Mouse (Mus musculus) layer of hippocampus, adult 2 months (tissue): ENCODE data around the gene Pik3r2. TPM values are rescaled to one million over a fixed set of nuclear protein-coding genes. Genes with fewer than 3 reads are reported as not detected.
A peak's percentile ranks its signal among the peaks of the same experiment; 100 is the strongest.

Experiments
- DNase-seq, 2 experiments: peaks; one replicate each; pipeline ENCODE4 v3.0.0; 2022; ENCODE audit warnings: low spot score in 2 of 2
- H3K27ac ChIP-seq: fragments of 200-600 bp; 2 replicates; pipeline ENCODE4 v1.8.1; 2022
- H3K4me3 ChIP-seq: fragments of 200-600 bp; 2 replicates; pipeline ENCODE4 v1.8.1; 2022; ENCODE audit warnings: mild to moderate bottlenecking
- CTCF ChIP-seq: fragments of 200-600 bp; conservative IDR thresholded peaks from 2 replicates; pipeline ENCODE4 v1.8.1; 2022; ENCODE audit warnings: antibody characterized with exemption, mild to moderate bottlenecking, moderate library complexity
- total RNA-seq, 2 experiments: library from RNA; stranded (reverse); gene quantifications; 2 replicates each; pipeline ENCODE4 v1.2.3; 2021

Gene Pik3r2
- total RNA-seq, 2 experiments from 2014 or later, result 160 to 169 TPM

DNA sequence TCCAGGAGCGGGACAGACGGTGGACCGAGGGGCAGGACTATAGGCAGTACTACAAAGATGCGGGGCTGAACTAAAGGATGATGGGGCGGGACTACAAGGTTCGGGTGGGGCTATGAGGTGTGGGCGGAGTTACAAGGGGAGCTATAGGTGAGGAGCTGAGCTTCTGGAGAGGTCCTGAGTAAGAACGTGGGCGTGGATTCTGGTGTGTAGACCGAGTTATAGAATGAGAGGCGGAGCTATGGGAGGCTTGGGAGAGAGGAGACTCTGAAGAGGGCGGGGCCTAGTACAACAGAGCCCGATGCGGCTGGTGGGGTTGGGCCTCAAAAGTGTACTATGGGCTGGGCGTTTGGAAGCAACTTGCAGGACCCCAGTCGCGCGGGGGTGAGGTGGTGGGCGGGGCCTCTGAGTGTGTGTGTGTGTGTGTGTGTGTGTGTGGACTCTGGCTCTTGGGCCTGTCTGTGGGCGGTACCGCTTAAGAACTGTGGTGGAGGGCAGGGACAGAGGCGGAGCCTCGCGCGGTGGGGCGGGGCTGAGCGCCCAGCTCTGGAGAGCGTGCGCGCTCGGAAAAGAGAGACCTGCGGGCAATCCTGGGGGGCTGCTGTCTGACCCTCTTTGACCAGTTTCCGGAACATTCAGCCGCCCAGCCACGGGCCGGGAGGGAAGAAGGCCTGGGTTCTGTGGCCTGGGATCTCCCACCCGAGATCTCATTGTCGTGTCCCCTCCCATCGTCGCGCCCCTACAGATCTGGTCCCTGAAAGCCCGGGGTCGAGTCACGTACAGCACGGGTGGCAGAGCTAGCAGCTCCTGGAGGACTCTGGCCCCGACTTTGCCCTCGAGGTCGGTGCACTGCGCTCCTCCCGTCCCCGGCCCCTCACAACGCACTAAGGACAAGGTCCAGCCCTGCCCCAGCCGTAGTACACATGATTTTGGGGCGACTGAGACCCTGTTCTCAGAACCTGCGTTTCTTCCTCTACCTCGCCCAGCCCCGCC, 20.9 kb upstream of the Pik3r2 start:
- Histone ChIP-seq H3K27ac (peak overlapping the region; percentile 99), H3K4me3 (peak overlapping the region; percentile 82)
- no peak for TF ChIP-seq CTCF
- DNase-seq, result peak; percentile 88 to 95

DNA sequence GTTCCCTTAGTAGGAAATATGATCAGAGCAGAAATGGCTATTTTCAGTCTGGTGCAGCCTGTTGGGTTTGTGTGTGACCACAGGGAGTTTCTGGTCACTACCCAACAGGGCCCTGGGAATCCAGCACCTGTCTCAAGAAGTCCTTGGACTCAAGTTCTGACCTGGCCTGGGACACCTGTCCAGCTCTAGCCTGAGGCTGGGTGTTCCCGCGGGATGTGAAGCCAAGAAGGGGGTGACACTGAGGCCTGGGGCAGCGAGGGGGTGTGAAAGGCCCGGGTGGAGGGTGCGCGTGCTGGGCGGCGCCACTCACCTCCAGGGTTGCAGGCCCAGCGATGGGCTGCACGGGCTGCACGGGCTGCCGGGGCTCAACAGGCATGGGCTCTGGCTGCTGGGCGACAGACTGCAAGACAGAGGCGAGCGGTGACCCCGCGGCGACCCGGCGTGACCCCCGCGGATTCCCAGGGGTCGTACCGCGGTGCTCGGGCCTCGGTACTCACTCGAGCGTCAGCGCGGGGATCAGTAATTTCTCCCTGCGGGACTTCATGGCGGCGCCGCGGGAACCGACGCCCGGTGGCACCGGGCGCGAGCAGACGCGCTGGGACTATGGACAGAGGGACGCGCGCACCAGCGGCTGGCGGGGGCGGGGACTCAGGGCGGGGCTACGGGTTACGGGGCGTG, 20.0 kb upstream of the Pik3r2 start:
- TF ChIP-seq CTCF, result no peak

GRCm38 (mm10) chr8:70795370-70795769, 18.9 kb upstream of the Pik3r2 start:
- no peak for DNase-seq
- H3K27ac ChIP-seq, result peak overlapping the region; percentile 99
- H3K4me3 ChIP-seq, result peak overlapping the region; percentile 82; the same call in 1 of the 2 replicates
- peak; percentile 62 for TF ChIP-seq CTCF

More for the DNA sequence above, 20.0 kb upstream of the Pik3r2 start:
- peak overlapping the region; percentile 82 for H3K4me3 ChIP-seq
- peak overlapping the region; percentile 99 for H3K27ac ChIP-seq
- no peak for DNase-seq

DNA sequence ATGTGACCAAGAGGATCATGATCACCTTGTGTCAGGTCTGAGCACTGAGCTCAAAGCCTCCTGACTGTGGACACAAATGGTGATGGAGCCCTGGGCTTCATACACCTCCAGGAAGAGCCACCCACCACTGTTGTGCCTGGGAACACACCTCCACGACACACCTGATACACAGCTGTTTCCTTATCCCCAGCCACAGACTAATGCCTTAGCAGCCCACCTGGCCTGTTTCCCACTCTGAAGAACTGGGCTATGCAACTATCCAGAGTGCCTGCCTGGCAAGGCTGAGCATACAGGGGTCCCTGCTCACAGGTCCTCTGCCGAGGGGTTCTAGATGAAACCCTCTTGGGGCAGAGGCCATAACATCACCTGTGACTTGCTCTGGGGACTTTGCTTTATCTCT, 17.7 kb upstream of the Pik3r2 start:
- Histone ChIP-seq H3K4me3 (peak overlapping the region; percentile 4; the same call in 1 of the 2 replicates), H3K27ac (peak overlapping the region; percentile 99)
- DNase-seq, result no peak
- TF ChIP-seq CTCF, result no peak

DNA sequence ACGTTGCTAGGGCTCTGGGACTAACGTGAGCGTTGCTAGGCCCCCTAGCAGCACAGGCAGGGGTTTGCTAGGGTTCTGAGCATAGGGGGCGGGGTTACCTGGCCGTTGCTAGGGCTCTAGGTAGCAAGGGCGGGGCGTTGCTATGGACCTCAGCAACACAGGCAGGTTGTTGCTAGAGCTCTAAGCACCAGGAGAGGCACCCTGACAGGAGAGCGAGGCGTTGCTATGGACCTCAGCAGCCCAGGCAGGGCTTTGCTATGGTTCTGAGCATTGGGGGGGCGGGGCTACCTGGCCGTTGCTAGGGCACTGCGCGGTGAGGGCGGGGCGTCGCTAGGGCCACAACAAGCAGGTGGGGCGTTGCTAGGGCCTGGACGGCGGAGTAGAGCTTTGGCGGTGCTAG, 16.2 kb upstream of the Pik3r2 start:
- TF ChIP-seq CTCF, result no peak
- H3K27ac ChIP-seq, result peak overlapping the region; percentile 99
- H3K4me3 ChIP-seq, result peak overlapping the region; percentile 90
- peak in 1 of 2 experiments; percentile 67 for DNase-seq

- peak overlapping the region; percentile 99 for H3K27ac ChIP-seq
- peak; percentile 98 to 99 for DNase-seq
- no peak for TF ChIP-seq CTCF
- peak overlapping the region; percentile 90 for H3K4me3 ChIP-seq
Measured at GRCm38 (mm10) chr8:70791975-70792691, 15.6 kb upstream of the Pik3r2 start.

DNA sequence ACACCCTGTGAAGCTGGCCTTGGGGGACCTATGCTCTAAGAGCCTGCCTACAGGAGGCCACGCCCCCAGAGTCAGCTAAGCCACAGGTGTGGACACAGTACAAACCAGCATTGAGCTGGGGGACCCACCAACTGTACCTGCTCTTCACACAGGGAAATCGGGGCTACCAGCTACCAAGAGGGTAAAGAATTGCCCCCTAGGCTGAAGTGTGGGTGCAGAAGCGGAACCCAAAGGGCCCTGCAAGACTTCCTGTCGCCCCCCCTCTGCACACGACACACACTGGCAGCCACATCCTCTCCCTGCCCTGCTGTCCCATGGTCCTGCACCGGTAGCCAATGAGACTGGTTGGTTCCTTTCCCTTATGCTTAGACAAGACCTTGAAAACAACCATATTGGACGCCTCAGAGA, 14.8 kb upstream of the Pik3r2 start:
- peak overlapping the region; percentile 99 for H3K27ac ChIP-seq
- H3K4me3 ChIP-seq, result peak overlapping the region; percentile 90
- no peak for DNase-seq
- no peak for TF ChIP-seq CTCF

- no peak for TF ChIP-seq CTCF
- peak overlapping the region; percentile 90 for H3K4me3 ChIP-seq
- peak overlapping the region; percentile 99 for H3K27ac ChIP-seq
- DNase-seq, result peak in 1 of 2 experiments; percentile 62
Measured at GRCm38 (mm10) chr8:70790846-70791245, 14.3 kb upstream of the Pik3r2 start.

DNA sequence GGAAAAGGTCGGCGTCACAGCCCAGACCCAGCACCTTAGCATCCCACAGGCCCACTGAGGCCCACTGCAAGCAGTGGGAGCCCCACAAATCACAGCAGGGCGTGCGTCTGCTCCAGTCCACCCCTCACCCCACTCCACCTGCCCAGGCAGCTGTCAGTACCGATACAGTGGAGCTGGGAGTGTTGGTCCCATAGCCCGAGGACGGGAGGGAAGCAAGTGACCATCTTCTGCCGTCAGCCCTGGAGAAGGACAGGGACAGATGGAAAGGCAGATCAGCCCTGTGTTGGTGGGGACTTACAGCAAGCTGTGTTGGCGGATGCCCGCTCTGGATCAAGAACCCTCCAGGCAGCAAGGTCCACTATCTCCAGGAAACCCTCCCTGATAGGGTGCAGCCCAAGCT, 12.5 kb upstream of the Pik3r2 start:
- H3K27ac ChIP-seq, result peak overlapping the region; percentile 99
- no peak for TF ChIP-seq CTCF

GRCm38 (mm10) chr8:70787941-70788667, 11.6 kb upstream of the Pik3r2 start:
- no peak for TF ChIP-seq CTCF
- no peak for DNase-seq
- no peak overlapping the region for H3K4me3 ChIP-seq
- H3K27ac ChIP-seq, result peak overlapping the region; percentile 99

More for the DNA sequence above, 12.5 kb upstream of the Pik3r2 start:
- DNase-seq, result no peak
- H3K4me3 ChIP-seq, result peak overlapping the region; percentile 4; the same call in 1 of the 2 replicates

- Histone ChIP-seq H3K4me3 (no peak overlapping the region), H3K27ac (no peak overlapping the region)
- no peak for DNase-seq
- no peak for TF ChIP-seq CTCF
Measured at GRCm38 (mm10) chr8:70787051-70787445, 10.5 kb upstream of the Pik3r2 start.
